Mouse (Mus musculus) liver, adult 2 months (tissue): ENCODE measurements around the gene Abhd17c. TPM values are rescaled to one million over a fixed set of nuclear protein-coding genes. Genes with fewer than 3 reads are reported as not detected.

ENCODE experiments used
- DNase-seq: peaks from one replicate; pipeline ENCODE4 v3.0.0-alpha.2; 2011; ENCODE audit warnings: low read depth, low spot score; ENCODE audit errors: extremely low read depth
- H3K27ac ChIP-seq: fragments of 200-500 bp; replicated peaks from 2 replicates; pipeline ENCODE4 v1.5.1; 2012; ENCODE audit warnings: low read depth, mild to moderate bottlenecking, control low read depth, inconsistent platforms, low read length; ENCODE audit not compliant: insufficient read depth
- H3K27me3 ChIP-seq: fragments of 200-500 bp; 2 replicates; pipeline ENCODE4 v1.6.1; 2012; ENCODE audit warnings: mild to moderate bottlenecking, moderate library complexity, low read length, inconsistent platforms; ENCODE audit not compliant: control insufficient read depth, insufficient read depth
- H3K36me3 ChIP-seq: fragments of 200-500 bp; 2 replicates; pipeline ENCODE4 v1.6.1; 2012; ENCODE audit warnings: low read length, inconsistent platforms; ENCODE audit not compliant: control insufficient read depth, insufficient read depth
- H3K4me1 ChIP-seq: fragments of 200-500 bp; 2 replicates; pipeline ENCODE4 v1.6.1; 2011; ENCODE audit warnings: low read length; ENCODE audit not compliant: control insufficient read depth, insufficient read depth
- H3K4me3 ChIP-seq: fragments of 200-500 bp; 2 replicates; pipeline ENCODE4 v1.5.1; 2011; ENCODE audit warnings: low read depth, mild to moderate bottlenecking, control low read depth, low read length, moderate library complexity; ENCODE audit not compliant: insufficient read depth
- H3K79me2 ChIP-seq: fragments of 200-500 bp; 2 replicates; pipeline ENCODE4 v1.6.1; 2012; ENCODE audit warnings: inconsistent platforms, mild to moderate bottlenecking, low read length, moderate library complexity; ENCODE audit not compliant: control insufficient read depth, insufficient read depth
- H3K9ac ChIP-seq: fragments of 200-500 bp; 2 replicates; pipeline ENCODE4 v1.6.1; 2012; ENCODE audit warnings: low read depth, mild to moderate bottlenecking, control low read depth, inconsistent platforms, low read length
- CTCF ChIP-seq: fragments of 200-500 bp; IDR thresholded peaks from 2 replicates; pipeline ENCODE4 v1.5.1; 2011; ENCODE audit warnings: low read depth, low read length, control low read depth
- POLR2A ChIP-seq: fragments of 200-500 bp; IDR thresholded peaks from 2 replicates; pipeline ENCODE4 v1.6.1; 2011; ENCODE audit warnings: low read length, control low read depth; ENCODE audit not compliant: insufficient read depth; ENCODE audit errors: extremely low read depth
- WGBS: fragments of 180-500 bp; shearing (Covaris S2); methylation state at CpG from one replicate; pipeline ENCODE4 v1.1.7; 2018; 5-methylcytosine and 5-hydroxymethylcytosine counted together
- polyA plus RNA-seq: library from polyadenylated mRNA; depleted of rRNA; stranded (reverse); fragments of >200 nt; gene quantifications from 2 replicates; pipeline ENCODE4 v1.2.3, GENCODE M21; 2012
- total RNA-seq: library from RNA; depleted of rRNA; stranded (reverse); fragments of >200 nt; gene quantifications from 2 replicates; pipeline ENCODE4 v1.2.3, GENCODE M21; 2014

The Abhd17c gene
- total and polyA plus RNA-seq, 2 experiments = 32.4 to 102 TPM

DNA sequence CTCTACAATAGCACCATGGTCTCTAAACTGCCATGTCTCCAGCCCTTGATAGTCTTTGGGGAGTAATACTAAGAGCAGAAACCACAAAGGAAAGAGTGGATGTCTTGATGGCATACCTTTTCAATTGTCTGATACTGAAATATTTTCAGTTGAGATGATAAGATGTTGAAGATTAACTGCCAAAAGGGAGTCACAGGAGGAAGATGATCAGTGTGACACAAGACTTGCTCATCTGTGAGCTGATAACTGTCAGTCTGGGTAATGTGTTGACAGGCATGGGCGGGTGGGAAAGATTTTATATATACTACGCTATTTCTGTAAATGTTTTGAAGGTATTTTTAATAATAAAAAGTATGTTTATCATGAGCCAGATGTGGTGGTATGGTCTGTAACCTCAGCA is 16.7 kb upstream of the Abhd17c start:
- no peaks in the 10 kb centered on the region for H3K79me2 ChIP-seq
- peaks cover 30% of the 10 kb centered on the region for H3K4me1 ChIP-seq
- peak overlapping the region; percentile 54; the same call in 1 of the 2 replicates for H3K27ac ChIP-seq
- H3K9ac ChIP-seq = no peak overlapping the region
- TF ChIP-seq CTCF = no peak
- no peak for TF ChIP-seq POLR2A
- DNase-seq = no peak
- WGBS = 93% methylated on average over 2 of the region's 2 CpGs
- H3K27me3 ChIP-seq = no peaks in the 10 kb centered on the region
- H3K4me3 ChIP-seq = no peak overlapping the region
- no peaks in the 10 kb centered on the region for H3K36me3 ChIP-seq

DNA sequence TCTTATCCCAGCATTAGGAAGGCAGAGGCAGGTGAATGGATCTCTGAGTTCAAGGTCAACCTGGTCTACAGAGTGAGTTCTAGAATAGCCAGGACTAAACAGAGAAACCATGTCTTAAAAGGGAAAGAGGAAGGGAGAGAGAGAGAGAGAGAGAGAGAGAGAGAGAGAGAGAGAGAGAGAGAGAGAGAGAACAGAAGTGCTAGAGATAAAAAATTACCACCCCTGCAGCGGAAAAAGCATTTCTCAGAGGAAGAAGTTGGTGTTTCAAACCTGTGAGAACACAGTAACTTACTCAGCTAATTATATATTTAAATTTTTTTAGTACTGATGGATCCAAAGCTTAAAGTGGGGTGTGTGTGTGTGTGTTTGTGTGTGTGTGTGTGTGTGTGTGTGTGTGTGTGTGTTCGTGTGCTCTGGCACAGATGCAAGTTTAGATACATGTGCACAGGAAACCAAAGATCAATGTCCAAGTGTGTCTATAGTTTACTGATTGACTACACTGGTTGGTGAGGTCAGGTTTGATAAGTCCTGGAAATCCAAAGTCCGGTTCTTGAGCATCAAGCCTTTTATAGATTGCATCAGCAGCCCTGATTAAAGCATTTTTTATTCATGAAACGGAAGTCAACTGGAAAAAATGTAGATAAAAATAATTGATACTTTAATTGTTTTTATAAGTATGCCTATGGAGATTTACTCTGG is 15.2 kb upstream of the Abhd17c start:
- H3K36me3 ChIP-seq = no peaks in the 10 kb centered on the region
- peak overlapping the region; percentile 96 for H3K27ac ChIP-seq
- H3K27me3 ChIP-seq = no peaks in the 10 kb centered on the region
- WGBS = 21% methylated on average over 4 of the region's 4 CpGs
- no peak overlapping the region for H3K9ac ChIP-seq
- peak; percentile 98 for DNase-seq
- peaks cover 30% of the 10 kb centered on the region for H3K4me1 ChIP-seq
- TF ChIP-seq POLR2A = no peak
- no peak for TF ChIP-seq CTCF
- H3K79me2 ChIP-seq = no peaks in the 10 kb centered on the region
- no peak overlapping the region for H3K4me3 ChIP-seq

DNA sequence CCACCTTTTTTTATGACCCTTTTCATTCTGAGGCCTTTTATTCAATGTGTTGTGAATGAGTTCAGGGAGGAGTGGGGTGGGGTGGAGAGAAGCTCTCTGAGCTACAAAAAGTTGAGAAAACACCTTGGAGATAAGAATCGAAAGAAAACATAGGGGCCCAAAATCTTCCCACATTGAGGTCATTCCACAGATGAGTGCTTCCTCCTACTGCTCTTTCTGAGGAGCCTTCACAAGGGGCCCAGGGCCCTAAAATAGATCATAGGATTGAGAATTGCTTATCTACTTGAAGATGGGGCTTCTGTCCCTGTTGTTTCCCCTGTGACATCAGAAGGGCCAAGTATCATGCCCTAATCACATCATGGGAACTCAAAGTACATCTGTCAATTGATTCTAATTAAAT is 14.3 kb upstream of the Abhd17c start:
- no peak for TF ChIP-seq CTCF
- no peak for TF ChIP-seq POLR2A
- Histone ChIP-seq H3K79me2 (no peaks in the 10 kb centered on the region), H3K36me3 (no peaks in the 10 kb centered on the region; the same call in 1 of the 2 replicates), H3K4me1 (peaks cover 25% of the 10 kb centered on the region), H3K27ac (peak overlapping the region; percentile 45; the same call in 1 of the 2 replicates), H3K9ac (no peak overlapping the region), H3K27me3 (no peaks in the 10 kb centered on the region), H3K4me3 (no peak overlapping the region)
- 86% methylated on average over 1 of the region's 1 CpGs for WGBS
- DNase-seq = no peak

DNA sequence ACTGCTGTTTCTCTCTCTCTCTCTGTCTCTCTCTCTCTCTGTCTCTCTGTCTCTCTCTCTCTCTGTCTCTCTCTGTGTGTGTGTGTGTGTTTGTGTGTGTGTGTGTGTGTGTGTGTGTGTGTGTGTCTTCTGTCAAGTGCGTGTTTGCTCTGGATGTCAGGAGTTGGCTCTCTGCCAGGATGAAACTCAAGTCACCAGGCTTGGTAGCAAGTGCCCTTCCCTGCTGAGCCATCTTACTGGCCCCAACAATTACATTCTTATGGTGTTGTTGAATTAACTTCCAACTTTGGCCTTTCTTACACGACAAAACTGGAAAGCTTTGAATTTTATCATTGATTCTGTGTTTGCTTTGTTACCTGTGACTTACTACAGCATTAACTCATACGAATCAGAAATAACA is 13.6 kb upstream of the Abhd17c start:
- WGBS = 18% methylated on average over 3 of the region's 3 CpGs
- TF ChIP-seq CTCF = no peak
- TF ChIP-seq POLR2A = no peak

DNA sequence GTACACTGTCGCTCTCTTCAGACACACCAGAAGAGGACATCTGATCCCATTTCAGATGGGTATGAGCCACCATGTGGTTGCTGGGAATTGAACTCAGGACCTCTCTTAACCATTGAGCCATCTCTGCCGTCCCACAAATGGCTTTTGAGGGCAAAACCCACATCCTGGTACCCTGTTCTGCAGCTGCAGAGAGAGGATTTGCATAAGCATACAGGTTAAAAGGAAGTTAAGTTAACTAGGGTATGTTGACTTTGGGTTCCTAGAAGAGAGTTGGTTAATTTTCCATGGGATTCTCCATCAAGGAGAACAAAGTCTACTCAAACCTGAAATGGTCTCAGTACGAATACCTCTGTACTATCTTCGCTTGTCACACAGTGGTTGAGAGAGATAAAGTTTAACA is 13.2 kb upstream of the Abhd17c start:
- Histone ChIP-seq H3K27me3 (no peaks in the 10 kb centered on the region), H3K36me3 (no peaks in the 10 kb centered on the region; the same call in 1 of the 2 replicates), H3K27ac (peak overlapping the region; percentile 49; the same call in 1 of the 2 replicates), H3K4me3 (no peak overlapping the region), H3K9ac (no peak overlapping the region), H3K4me1 (peaks cover 23% of the 10 kb centered on the region), H3K79me2 (no peaks in the 10 kb centered on the region; the same call in 1 of the 2 replicates)
- 39% methylated on average over 4 of the region's 4 CpGs for WGBS
- no peak for TF ChIP-seq POLR2A
- TF ChIP-seq CTCF = no peak
- peak; percentile 61 for DNase-seq

More for the DNA sequence above, 13.6 kb upstream of the Abhd17c start:
- Histone ChIP-seq H3K27me3 (no peaks in the 10 kb centered on the region), H3K4me1 (peaks cover 23% of the 10 kb centered on the region), H3K79me2 (no peaks in the 10 kb centered on the region), H3K27ac (peak overlapping the region; percentile 49), H3K9ac (no peak overlapping the region), H3K36me3 (no peaks in the 10 kb centered on the region; the same call in 1 of the 2 replicates), H3K4me3 (no peak overlapping the region)
- DNase-seq = peak; percentile 56

DNA sequence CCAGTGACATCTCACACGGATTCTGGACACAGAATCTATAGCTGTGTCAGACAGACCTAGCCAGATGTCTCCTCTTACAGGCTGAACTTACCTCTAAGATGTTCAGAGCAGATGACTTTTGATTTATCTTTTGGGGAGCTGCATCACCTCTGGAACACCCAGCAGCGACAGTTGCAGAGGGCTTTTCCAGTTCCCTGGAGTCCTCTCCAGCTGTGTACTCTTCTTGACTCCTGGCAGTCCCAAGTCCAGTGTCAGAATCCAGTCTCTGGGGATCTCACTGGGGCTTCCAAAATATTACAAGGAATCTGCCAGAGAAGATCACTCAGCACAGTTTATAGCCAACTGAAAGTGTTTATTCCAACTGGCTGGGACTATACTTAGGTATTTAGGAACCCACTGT is 12.7 kb upstream of the Abhd17c start:
- H3K4me1 ChIP-seq = peaks cover 23% of the 10 kb centered on the region
- H3K79me2 ChIP-seq = no peaks in the 10 kb centered on the region; the same call in 1 of the 2 replicates
- no peak overlapping the region for H3K4me3 ChIP-seq
- no peaks in the 10 kb centered on the region for H3K27me3 ChIP-seq
- no peak for TF ChIP-seq POLR2A
- TF ChIP-seq CTCF = no peak
- WGBS = 44% methylated on average over 2 of the region's 2 CpGs
- no peak overlapping the region for H3K9ac ChIP-seq
- H3K36me3 ChIP-seq = no peaks in the 10 kb centered on the region; the same call in 1 of the 2 replicates
- peak overlapping the region; percentile 39; the same call in 1 of the 2 replicates for H3K27ac ChIP-seq
- DNase-seq = peak; percentile 55
